Mouse (Mus musculus): ENCODE measurements around the gene Bet1. TPM values are rescaled to one million over a fixed set of nuclear protein-coding genes. Genes with fewer than 3 reads are reported as not detected.

Bet1 gene
- 60.5 and 63.3 TPM in 2 replicates for polyA plus RNA-seq (2016; fragmentation: Nextera tagmentation; extraction: Ambion mirVana)

GRCm38 (mm10) chr6:4086663-4087454 is at the start of gene Bet1:
Gene Bet1, minus strand, starts transcription at chr6:4086972.
- H3K4me3 ChIP-seq: peak within 1 kb of the TSS; percentile 78
- H3K36me3 ChIP-seq (replicated peaks): no peaks in the 10 kb centered on the region
- H3K4me1 ChIP-seq: peaks cover 6% of the 10 kb centered on the region
- no peaks in the 10 kb centered on the region for H3K9me3 ChIP-seq
- WGBS: 2% methylated on average over 24 of the region's 24 CpGs
- H3K27ac ChIP-seq: peak within 1 kb of the TSS; percentile 86
- no peaks in the 10 kb centered on the region for H3K27me3 ChIP-seq (ENCODE audit: poor library complexity, severe bottlenecking)
- peak; percentile 88 for DNase-seq (ENCODE audit: extremely low spot score, low spot score)

- no peak overlapping the region for H3K4me3 ChIP-seq
- H3K27me3 ChIP-seq (ENCODE audit: poor library complexity, severe bottlenecking): no peaks in the 10 kb centered on the region
- no peaks in the 10 kb centered on the region for H3K4me1 ChIP-seq
- 76% methylated on average over 7 of the region's 7 CpGs for WGBS
- no peak for DNase-seq (ENCODE audit: extremely low spot score, low spot score)
- no peaks in the 10 kb centered on the region for H3K36me3 ChIP-seq (replicated peaks)
- H3K9me3 ChIP-seq: no peaks in the 10 kb centered on the region
- H3K27ac ChIP-seq: no peak overlapping the region
Observed at GRCm38 (mm10) chr6:4132239-4132638, 45.5 kb upstream of the Bet1 start.

GRCm38 (mm10) chr6:4131149-4131548 is 44.4 kb upstream of the Bet1 start:
- Histone ChIP-seq H3K27me3 (ENCODE audit: poor library complexity, severe bottlenecking) (no peaks in the 10 kb centered on the region), H3K27ac (no peak overlapping the region), H3K36me3 (replicated peaks) (no peaks in the 10 kb centered on the region), H3K4me3 (no peak overlapping the region), H3K4me1 (no peaks in the 10 kb centered on the region), H3K9me3 (no peaks in the 10 kb centered on the region)
- DNase-seq (ENCODE audit: extremely low spot score, low spot score): no peak
- 61% methylated on average over 2 of the region's 2 CpGs for WGBS

- Histone ChIP-seq H3K27me3 (ENCODE audit: poor library complexity, severe bottlenecking) (no peaks in the 10 kb centered on the region), H3K4me1 (no peaks in the 10 kb centered on the region), H3K4me3 (no peak overlapping the region), H3K27ac (no peak overlapping the region), H3K9me3 (no peaks in the 10 kb centered on the region), H3K36me3 (replicated peaks) (no peaks in the 10 kb centered on the region)
- DNase-seq (ENCODE audit: extremely low spot score, low spot score): no peak
- WGBS: 87% methylated on average over 1 of the region's 1 CpGs
Observed at GRCm38 (mm10) chr6:4118611-4119010, 31.8 kb upstream of the Bet1 start.

- H3K27me3 ChIP-seq (ENCODE audit: poor library complexity, severe bottlenecking): no peaks in the 10 kb centered on the region
- H3K9me3 ChIP-seq: no peaks in the 10 kb centered on the region
- no peaks in the 10 kb centered on the region for H3K36me3 ChIP-seq (replicated peaks)
- peaks cover 6% of the 10 kb centered on the region for H3K4me1 ChIP-seq
- DNase-seq (ENCODE audit: extremely low spot score, low spot score): no peak
- no peak overlapping the region for H3K27ac ChIP-seq
- WGBS: 95% methylated on average over 2 of the region's 2 CpGs
- no peak overlapping the region for H3K4me3 ChIP-seq
Observed at GRCm38 (mm10) chr6:4090423-4090822, 3.7 kb upstream of the Bet1 start.

GRCm38 (mm10) chr6:4072281-4072680 is 14.5 kb downstream of the Bet1 start:
- Histone ChIP-seq H3K4me1 (no peaks in the 10 kb centered on the region), H3K4me3 (no peak overlapping the region), H3K9me3 (no peaks in the 10 kb centered on the region), H3K27me3 (ENCODE audit: poor library complexity, severe bottlenecking) (no peaks in the 10 kb centered on the region), H3K27ac (no peak overlapping the region), H3K36me3 (replicated peaks) (no peaks in the 10 kb centered on the region)
- WGBS: 89% methylated on average over 6 of the region's 6 CpGs
- DNase-seq (ENCODE audit: extremely low spot score, low spot score): no peak

GRCm38 (mm10) chr6:4069714-4070113 is 17.1 kb downstream of the Bet1 start:
- Histone ChIP-seq H3K27me3 (ENCODE audit: poor library complexity, severe bottlenecking) (no peaks in the 10 kb centered on the region), H3K9me3 (no peaks in the 10 kb centered on the region), H3K4me1 (no peaks in the 10 kb centered on the region), H3K36me3 (replicated peaks) (no peaks in the 10 kb centered on the region), H3K4me3 (no peak overlapping the region), H3K27ac (no peak overlapping the region)
- DNase-seq (ENCODE audit: extremely low spot score, low spot score): no peak

GRCm38 (mm10) chr6:4054387-4054786 is 32.4 kb downstream of the Bet1 start:
- no peak overlapping the region for H3K27ac ChIP-seq
- H3K27me3 ChIP-seq (ENCODE audit: poor library complexity, severe bottlenecking): no peaks in the 10 kb centered on the region
- H3K4me3 ChIP-seq: no peak overlapping the region
- H3K4me1 ChIP-seq: no peaks in the 10 kb centered on the region
- no peaks in the 10 kb centered on the region for H3K36me3 ChIP-seq (replicated peaks)
- no peaks in the 10 kb centered on the region for H3K9me3 ChIP-seq
- DNase-seq (ENCODE audit: extremely low spot score, low spot score): no peak
- WGBS: 91% methylated on average over 4 of the region's 4 CpGs

- Histone ChIP-seq H3K36me3 (replicated peaks) (no peaks in the 10 kb centered on the region), H3K4me3 (no peak overlapping the region), H3K9me3 (no peaks in the 10 kb centered on the region), H3K27ac (no peak overlapping the region), H3K4me1 (no peaks in the 10 kb centered on the region), H3K27me3 (ENCODE audit: poor library complexity, severe bottlenecking) (no peaks in the 10 kb centered on the region)
- 59% methylated on average over 1 of the region's 1 CpGs for WGBS
- DNase-seq (ENCODE audit: extremely low spot score, low spot score): no peak
Observed at GRCm38 (mm10) chr6:4052843-4053242, 33.9 kb downstream of the Bet1 start.

- Histone ChIP-seq H3K27ac (no peak overlapping the region), H3K9me3 (no peaks in the 10 kb centered on the region), H3K4me1 (no peaks in the 10 kb centered on the region), H3K27me3 (ENCODE audit: poor library complexity, severe bottlenecking) (no peaks in the 10 kb centered on the region), H3K36me3 (replicated peaks) (no peaks in the 10 kb centered on the region), H3K4me3 (no peak overlapping the region)
- DNase-seq (ENCODE audit: extremely low spot score, low spot score): no peak
- WGBS: 86% methylated on average over 1 of the region's 1 CpGs
Observed at GRCm38 (mm10) chr6:4047200-4047599, 39.6 kb downstream of the Bet1 start.

GRCm38 (mm10) chr6:4041821-4042220 is 45.0 kb downstream of the Bet1 start:
- no peaks in the 10 kb centered on the region for H3K9me3 ChIP-seq
- no peak overlapping the region for H3K4me3 ChIP-seq
- no peak overlapping the region for H3K27ac ChIP-seq
- H3K36me3 ChIP-seq (replicated peaks): no peaks in the 10 kb centered on the region
- 82% methylated on average over 1 of the region's 1 CpGs for WGBS
- DNase-seq (ENCODE audit: extremely low spot score, low spot score): no peak
- H3K4me1 ChIP-seq: no peaks in the 10 kb centered on the region
- no peaks in the 10 kb centered on the region for H3K27me3 ChIP-seq (ENCODE audit: poor library complexity, severe bottlenecking)

GRCm38 (mm10) chr6:4030956-4031355 is 55.8 kb downstream of the Bet1 start:
- no peak overlapping the region for H3K4me3 ChIP-seq
- 85% methylated on average over 3 of the region's 3 CpGs for WGBS
- no peaks in the 10 kb centered on the region for H3K27me3 ChIP-seq (ENCODE audit: poor library complexity, severe bottlenecking)
- DNase-seq (ENCODE audit: extremely low spot score, low spot score): no peak
- H3K36me3 ChIP-seq (replicated peaks): no peaks in the 10 kb centered on the region
- no peak overlapping the region for H3K27ac ChIP-seq
- no peaks in the 10 kb centered on the region for H3K9me3 ChIP-seq
- H3K4me1 ChIP-seq: no peaks in the 10 kb centered on the region

Measured in forebrain, embryonic 10.5 days (tissue).